Mouse (Mus musculus) fibroblast of lung, adult 2 months (primary cell): Measurements from ENCODE around the gene Rpl14.
"Not testable (repeated sequence)": the region's sequence is repeated elsewhere in the genome, so short reads cannot be mapped to it uniquely, and the experiment has no call there.

Experiments
- DNase-seq: peaks from one replicate; pipeline ENCODE4 v3.0.0-alpha.2; 2011; ENCODE audit warnings: low read depth

Rpl14 gene

GRCm38 (mm10) chr9:120570741-120571592 lies at the start of gene Rpl14:
Gene Rpl14, plus strand, starts transcription at chr9:120571444.
- peak; percentile 91 for DNase-seq

- DNase-seq = no peak
Observed at GRCm38 (mm10) chr9:120527270-120527669, 44.0 kb upstream of the Rpl14 start.

- DNase-seq = no peak
Observed at GRCm38 (mm10) chr9:120527919-120528318, 43.3 kb upstream of the Rpl14 start.

GRCm38 (mm10) chr9:120528815-120529510 lies 42.3 kb upstream of the Rpl14 start:
- no peak for DNase-seq

GRCm38 (mm10) chr9:120530471-120530870 lies 40.8 kb upstream of the Rpl14 start:
- DNase-seq = no peak

GRCm38 (mm10) chr9:120532062-120532461 lies 39.2 kb upstream of the Rpl14 start:
- no peak for DNase-seq

GRCm38 (mm10) chr9:120532691-120533090 lies 38.6 kb upstream of the Rpl14 start:
- no peak for DNase-seq

- not testable (repeated sequence) for DNase-seq
Observed at GRCm38 (mm10) chr9:120533446-120533950, 37.7 kb upstream of the Rpl14 start.

GRCm38 (mm10) chr9:120539662-120540251 lies 31.5 kb upstream of the Rpl14 start, which contains the start of gene Entpd3:
Gene Entpd3, plus strand, starts transcription at chr9:120539818.
- no peak for DNase-seq

GRCm38 (mm10) chr9:120541411-120541810 lies 29.8 kb upstream of the Rpl14 start:
- DNase-seq = no peak

- no peak for DNase-seq
Observed at GRCm38 (mm10) chr9:120542241-120542640, 29.0 kb upstream of the Rpl14 start.

- no peak for DNase-seq
Observed at GRCm38 (mm10) chr9:120545994-120546393, 25.2 kb upstream of the Rpl14 start.

- DNase-seq = no peak
Observed at GRCm38 (mm10) chr9:120546482-120546881, 24.8 kb upstream of the Rpl14 start.

- no peak for DNase-seq
Observed at GRCm38 (mm10) chr9:120547026-120547668, 24.1 kb upstream of the Rpl14 start.

- no peak for DNase-seq
Observed at GRCm38 (mm10) chr9:120550778-120551177, 20.5 kb upstream of the Rpl14 start.

GRCm38 (mm10) chr9:120563590-120563989 lies 7.7 kb upstream of the Rpl14 start:
- no peak for DNase-seq

- no peak for DNase-seq
Observed at GRCm38 (mm10) chr9:120564247-120564646, 7.0 kb upstream of the Rpl14 start.

- DNase-seq = no peak
Observed at GRCm38 (mm10) chr9:120566384-120566783, 4.9 kb upstream of the Rpl14 start.

- DNase-seq = no peak
Observed at GRCm38 (mm10) chr9:120568917-120569316, 2.3 kb upstream of the Rpl14 start.

GRCm38 (mm10) chr9:120569721-120570333 lies 1.4 kb upstream of the Rpl14 start:
- DNase-seq = no peak

GRCm38 (mm10) chr9:120570334-120570725 lies 914 bp upstream of the Rpl14 start:
- no peak for DNase-seq
